Mouse (Mus musculus) megakaryocyte, embryonic 14.5 days (primary cell): ENCODE data around the gene Tmem92. TPM values are rescaled to one million over a fixed set of nuclear protein-coding genes. Genes with fewer than 3 reads are reported as not detected.

ENCODE experiments used
- H3K27me3 ChIP-seq: replicated peaks from 2 replicates; pipeline ENCODE3; 2012; ENCODE audit warnings: inconsistent platforms
- H3K36me3 ChIP-seq: replicated peaks from 2 replicates; pipeline ENCODE3; 2012; ENCODE audit warnings: low read length, inconsistent platforms, mixed read lengths
- H3K4me1 ChIP-seq: 2 replicates; pipeline ENCODE4 v1.6.1; 2012; ENCODE audit warnings: inconsistent platforms
- H3K4me3 ChIP-seq: replicated peaks from 2 replicates; pipeline ENCODE3; 2012; ENCODE audit warnings: moderate library complexity, mild to moderate bottlenecking, inconsistent platforms
- H3K9me3 ChIP-seq: 2 replicates; pipeline ENCODE4 v1.6.1; 2012; ENCODE audit warnings: inconsistent platforms
- FLI1 ChIP-seq: IDR thresholded peaks from 2 replicates; pipeline ENCODE4 v1.6.1; 2012; ENCODE audit warnings: low read length, inconsistent platforms, mixed read lengths
- GATA1 ChIP-seq: IDR thresholded peaks from 3 replicates; pipeline ENCODE4 v1.6.1; 2012; ENCODE audit warnings: mixed read lengths, low read length, inconsistent platforms, borderline replicate concordance
- polyA plus RNA-seq: library from polyadenylated mRNA; stranded (reverse); fragments of >175 nt; gene quantifications from 2 replicates; pipeline ENCODE4 v1.2.3, GENCODE M21; 2012; ENCODE audit warnings: low replicate concordance; ENCODE audit not compliant: insufficient read depth

Gene Tmem92
- polyA plus RNA-seq, 1 experiment, result not detected

- H3K4me3 ChIP-seq, result no peak overlapping the region
- no peaks in the 10 kb centered on the region for H3K36me3 ChIP-seq
- H3K9me3 ChIP-seq, result no peaks in the 10 kb centered on the region
- TF ChIP-seq GATA1, result no peak
- TF ChIP-seq FLI1, result no peak
- H3K27me3 ChIP-seq, result peaks cover 12% of the 10 kb centered on the region
- peaks cover 11% of the 10 kb centered on the region for H3K4me1 ChIP-seq
Observed at GRCm38 (mm10) chr11:94731229-94731628, 51.3 kb downstream of the Tmem92 start.

GRCm38 (mm10) chr11:94730261-94730660 is 52.2 kb downstream of the Tmem92 start:
- no peak overlapping the region for H3K4me3 ChIP-seq
- H3K36me3 ChIP-seq, result no peaks in the 10 kb centered on the region
- H3K9me3 ChIP-seq, result no peaks in the 10 kb centered on the region
- H3K4me1 ChIP-seq, result peaks cover 17% of the 10 kb centered on the region
- H3K27me3 ChIP-seq, result peaks cover 12% of the 10 kb centered on the region
- TF ChIP-seq FLI1 (no peak), GATA1 (no peak)

- peaks cover 12% of the 10 kb centered on the region for H3K27me3 ChIP-seq
- TF ChIP-seq GATA1, result no peak
- no peak for TF ChIP-seq FLI1
- no peaks in the 10 kb centered on the region for H3K9me3 ChIP-seq
- H3K4me1 ChIP-seq, result peaks cover 23% of the 10 kb centered on the region
- no peaks in the 10 kb centered on the region for H3K36me3 ChIP-seq
- no peak overlapping the region for H3K4me3 ChIP-seq
Observed at GRCm38 (mm10) chr11:94729565-94729964, 52.9 kb downstream of the Tmem92 start.

GRCm38 (mm10) chr11:94728545-94728944 is 54.0 kb downstream of the Tmem92 start:
- Histone ChIP-seq H3K9me3 (no peaks in the 10 kb centered on the region), H3K4me1 (peaks cover 23% of the 10 kb centered on the region), H3K27me3 (peaks cover 10% of the 10 kb centered on the region), H3K36me3 (no peaks in the 10 kb centered on the region), H3K4me3 (no peak overlapping the region)
- TF ChIP-seq FLI1 (no peak), GATA1 (no peak)

GRCm38 (mm10) chr11:94727306-94727705 is 55.2 kb downstream of the Tmem92 start:
- Histone ChIP-seq H3K36me3 (no peaks in the 10 kb centered on the region), H3K27me3 (peaks cover 13% of the 10 kb centered on the region), H3K4me3 (no peak overlapping the region), H3K4me1 (peaks cover 28% of the 10 kb centered on the region), H3K9me3 (no peaks in the 10 kb centered on the region)
- TF ChIP-seq FLI1 (no peak), GATA1 (no peak)

Other genes starting within 250 kb of the Tmem92 start
- gene Rsad1, start 233.4 kb downstream of the Tmem92 start, polyA plus RNA-seq, result 0.92 and 2.2 TPM in 2 replicates
- 0.45 TPM in 1 of 2 replicates, not detected in the other for gene Chad, start 217.7 kb downstream of the Tmem92 start, polyA plus RNA-seq
- 12.9 and 26.6 TPM in 2 replicates for gene Acsf2, start 180.8 kb downstream of the Tmem92 start, polyA plus RNA-seq
- 85.5 and 96.0 TPM in 2 replicates for gene Lrrc59, start 152.9 kb downstream of the Tmem92 start, polyA plus RNA-seq
- gene Mrpl27, start 128.9 kb downstream of the Tmem92 start, polyA plus RNA-seq, result 5.8 and 93.0 TPM in 2 replicates
- 6.0 and 9.3 TPM in 2 replicates for gene Eme1, start 128.7 kb downstream of the Tmem92 start, polyA plus RNA-seq
- gene Xylt2, start 105.2 kb downstream of the Tmem92 start, polyA plus RNA-seq, result 5.2 and 18.2 TPM in 2 replicates
- not detected in 2 replicates for gene Gm11541, start 78.2 kb downstream of the Tmem92 start, polyA plus RNA-seq
- not detected in 2 replicates for gene Cdc34b, start 40.9 kb downstream of the Tmem92 start, polyA plus RNA-seq
- gene Col1a1, start 153.5 kb upstream of the Tmem92 start, polyA plus RNA-seq, result not detected in 2 replicates
- gene Hils1, start 184.9 kb upstream of the Tmem92 start, polyA plus RNA-seq, result not detected in 2 replicates
- 0.51 TPM in 1 of 2 replicates, not detected in the other for gene Sgca, start 193.6 kb upstream of the Tmem92 start, polyA plus RNA-seq
- gene Ppp1r9b, start 208.3 kb upstream of the Tmem92 start, polyA plus RNA-seq, result 211 and 280 TPM in 2 replicates
- gene Samd14, start 227.2 kb upstream of the Tmem92 start, polyA plus RNA-seq, result 775 and 2,394 TPM in 2 replicates